Mouse (Mus musculus): Measurements from ENCODE around the gene C1qc. TPM values are rescaled to one million over a fixed set of nuclear protein-coding genes. Genes with fewer than 3 reads are reported as not detected.

The C1qc gene
- polyA plus RNA-seq (2012; rRNA removed), result 10.1 and 12.2 TPM in 2 replicates

GRCm38 (mm10) chr4:136892811-136893210 is at the start of gene C1qc:
C1qc (minus strand) TSS chr4:136893065.

DNA sequence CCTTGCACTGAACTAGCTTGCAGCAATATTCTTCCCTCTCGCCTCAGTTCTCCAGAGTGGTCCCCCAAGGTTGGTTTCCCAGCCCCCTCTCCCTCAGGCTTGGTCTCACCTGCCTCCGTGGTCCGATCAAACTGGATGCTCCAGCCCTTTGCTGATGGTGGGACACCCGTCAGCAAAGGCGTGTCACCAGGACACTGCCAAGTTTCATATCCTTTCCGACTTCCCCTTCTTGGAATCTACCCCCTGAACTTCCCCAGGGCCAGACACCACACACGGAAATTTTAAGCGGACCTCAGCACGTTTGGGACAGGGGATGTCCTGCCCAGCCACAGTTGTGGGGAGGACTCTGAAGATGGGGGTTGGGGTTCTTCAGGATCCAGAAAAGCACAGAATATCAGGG is 5.8 kb upstream of the C1qc start, which contains the start of gene C1qa:
C1qa (minus strand) TSS at position 167 of the 400 bp plus-strand sequence.

DNA sequence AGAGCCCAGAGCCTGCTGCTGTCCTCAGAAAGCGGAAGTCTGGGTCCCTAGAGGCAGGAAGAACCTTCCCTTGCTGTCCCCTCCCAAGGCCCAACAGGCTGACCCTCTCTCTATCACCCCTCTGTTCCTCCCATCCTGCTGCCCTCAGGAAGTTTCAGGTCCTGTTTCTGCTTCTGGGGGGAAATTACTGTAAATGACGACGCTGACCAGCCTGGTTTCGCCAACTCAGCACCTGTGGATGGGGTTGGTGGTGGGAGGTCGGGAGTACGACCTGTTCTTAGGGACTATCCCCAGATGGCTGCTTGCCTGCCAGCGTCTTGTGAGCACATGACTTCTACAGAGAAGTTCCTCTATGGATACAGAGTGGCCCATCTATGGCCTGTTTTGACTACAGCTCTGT is 6.8 kb downstream of the C1qc start, which contains the start of gene C1qb:
C1qb (minus strand) TSS at position 87 of the 400 bp plus-strand sequence.

Other genes with a start within 250 kb of the C1qc start
- gene Ephb2, start 57.1 kb downstream of the C1qc start, polyA plus RNA-seq (2012; rRNA removed), result 54.6 and 60.4 TPM in 2 replicates
- gene C1qb, start 6.9 kb downstream of the C1qc start, polyA plus RNA-seq (2012; rRNA removed), result 19.4 and 21.9 TPM in 2 replicates
- 8.2 and 9.2 TPM in 2 replicates for gene C1qa, start 5.7 kb upstream of the C1qc start, polyA plus RNA-seq (2012; rRNA removed)
- gene Epha8, start 63.8 kb upstream of the C1qc start, polyA plus RNA-seq (2012; rRNA removed), result 6.8 and 8.4 TPM in 2 replicates
- gene Zbtb40, start 155.7 kb upstream of the C1qc start, polyA plus RNA-seq (2012; rRNA removed), result 7.3 and 8.6 TPM in 2 replicates

Data from central nervous system, embryonic 11.5 days (tissue).